Mouse (Mus musculus) cerebellum, adult 9-10 months (tissue): ENCODE measurements around the gene Tha1.

Experiments
- DNase-seq: peaks from one replicate; pipeline ENCODE4 v3.0.0; 2022

Tha1 gene

DNA sequence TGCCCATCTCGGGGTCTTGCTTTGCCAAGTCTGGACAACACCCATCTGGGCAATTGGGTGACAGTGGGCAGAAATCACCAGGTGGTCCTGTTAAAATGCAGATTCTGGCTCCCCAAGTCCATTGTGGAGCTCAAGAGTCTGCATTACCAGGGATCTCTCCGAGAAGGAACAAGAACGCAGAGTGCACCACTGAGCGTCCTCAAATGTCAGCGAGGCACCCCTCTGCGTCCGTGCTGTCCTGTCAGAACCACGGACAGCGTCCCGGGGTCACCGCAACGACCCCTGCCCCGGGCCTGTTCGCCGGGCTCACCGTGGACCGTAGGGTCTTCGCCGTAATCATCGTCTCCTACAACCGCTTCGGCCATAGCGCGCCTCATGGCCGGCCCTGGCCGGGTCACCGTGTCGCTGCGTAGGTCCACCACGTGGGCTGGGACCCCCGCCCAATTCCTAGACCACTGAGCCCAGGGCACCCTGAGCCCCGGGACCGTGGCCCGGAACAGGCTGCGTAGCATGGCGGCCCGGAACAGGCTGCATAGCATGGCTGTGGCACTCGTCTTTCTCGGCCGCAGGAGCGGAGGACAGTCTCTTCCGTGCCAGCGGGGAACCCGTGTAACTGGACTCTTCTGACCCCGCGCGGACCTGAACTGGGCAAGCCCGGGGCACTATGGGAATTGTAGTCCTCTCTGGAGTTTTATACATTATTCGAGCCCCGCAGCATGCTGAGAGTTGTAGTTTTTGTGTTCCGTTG, at the start of gene Tha1:
TSS of gene Tha1 (minus strand) at position 621 of the 748 bp plus-strand sequence.
- peak; percentile 87 for DNase-seq

- DNase-seq, result no peak
Observed at GRCm38 (mm10) chr11:117919211-117919610, 45.9 kb upstream of the Tha1 start.

DNA sequence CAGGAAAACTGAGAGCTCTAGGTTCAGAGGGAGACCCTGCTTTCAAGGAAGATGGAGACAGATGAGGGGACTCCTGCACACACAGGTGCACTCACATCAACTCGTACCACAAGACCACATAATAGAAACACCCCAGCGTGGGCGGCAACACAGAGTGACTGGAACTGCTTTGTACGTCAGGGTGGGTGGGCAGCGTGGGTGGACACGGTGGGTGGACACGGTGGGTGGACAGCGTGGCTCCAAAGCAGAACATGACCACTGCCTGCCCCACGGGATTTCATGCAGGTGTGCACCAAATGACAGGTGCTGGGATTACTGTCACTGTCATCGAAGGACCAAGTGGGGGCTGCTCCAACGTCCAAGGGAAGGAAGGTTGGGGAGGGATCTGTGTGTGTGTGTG, 45.3 kb upstream of the Tha1 start:
- DNase-seq, result no peak

DNA sequence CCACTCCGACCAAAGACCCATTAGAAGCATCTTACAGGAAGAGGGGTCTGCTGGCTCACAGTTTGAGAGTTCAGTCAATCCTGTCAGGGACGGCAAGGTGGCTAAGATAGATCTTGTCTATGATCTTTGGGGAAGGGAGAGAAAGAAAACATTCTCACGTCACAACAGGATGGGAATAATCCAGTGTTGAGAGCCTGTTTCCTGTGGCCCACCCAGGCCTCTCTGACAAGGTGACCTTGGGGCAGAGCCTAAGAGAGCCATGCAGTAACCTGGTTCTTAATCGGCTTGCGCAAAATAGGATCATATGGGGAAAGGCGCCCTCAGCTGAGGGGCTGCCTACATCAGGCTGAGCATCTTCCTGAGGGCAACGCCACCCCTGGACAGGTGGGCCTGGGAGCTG, 42.6 kb upstream of the Tha1 start:
- no peak for DNase-seq

- no peak for DNase-seq
Observed at GRCm38 (mm10) chr11:117915341-117915740, 42.1 kb upstream of the Tha1 start.

GRCm38 (mm10) chr11:117914531-117914930, 41.2 kb upstream of the Tha1 start:
- DNase-seq, result no peak

DNA sequence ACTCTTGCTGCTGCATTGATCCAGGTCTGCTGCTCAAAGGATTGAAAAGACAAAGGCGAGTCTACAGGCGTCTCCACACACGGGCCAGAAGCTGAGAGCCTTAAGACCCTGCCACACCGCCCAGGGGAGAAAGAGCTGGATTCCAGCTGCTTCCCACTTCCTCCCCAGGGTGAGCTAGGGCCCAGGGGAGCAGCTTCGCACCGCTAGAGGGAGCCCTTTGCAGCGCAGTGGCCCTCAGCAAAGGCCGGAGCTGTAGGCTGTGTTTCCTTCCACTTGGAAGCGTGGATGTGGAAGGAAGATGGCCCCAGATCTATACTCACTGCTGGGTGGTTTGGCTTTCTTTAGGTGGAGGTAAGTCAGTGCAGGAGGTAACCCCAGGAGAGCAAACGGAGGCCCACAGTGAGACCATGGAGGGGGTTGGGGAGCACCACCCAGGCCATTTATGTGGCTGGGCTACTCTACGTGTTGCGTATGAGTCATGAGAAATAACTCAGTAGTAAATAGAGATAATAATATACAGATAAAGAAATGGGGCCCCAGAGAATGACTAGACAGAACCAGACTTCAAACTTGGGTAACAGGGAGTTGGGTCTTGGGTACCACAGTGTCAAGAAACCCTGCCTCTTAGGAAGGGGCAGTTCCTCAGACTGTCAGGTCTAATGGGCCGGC, 39.5 kb upstream of the Tha1 start:
- DNase-seq, result peak; percentile 42

GRCm38 (mm10) chr11:117909337-117909736, 36.1 kb upstream of the Tha1 start:
- no peak for DNase-seq

GRCm38 (mm10) chr11:117904442-117904841, 31.2 kb upstream of the Tha1 start:
- DNase-seq, result no peak

GRCm38 (mm10) chr11:117902282-117902681, 29.0 kb upstream of the Tha1 start:
- no peak for DNase-seq

DNA sequence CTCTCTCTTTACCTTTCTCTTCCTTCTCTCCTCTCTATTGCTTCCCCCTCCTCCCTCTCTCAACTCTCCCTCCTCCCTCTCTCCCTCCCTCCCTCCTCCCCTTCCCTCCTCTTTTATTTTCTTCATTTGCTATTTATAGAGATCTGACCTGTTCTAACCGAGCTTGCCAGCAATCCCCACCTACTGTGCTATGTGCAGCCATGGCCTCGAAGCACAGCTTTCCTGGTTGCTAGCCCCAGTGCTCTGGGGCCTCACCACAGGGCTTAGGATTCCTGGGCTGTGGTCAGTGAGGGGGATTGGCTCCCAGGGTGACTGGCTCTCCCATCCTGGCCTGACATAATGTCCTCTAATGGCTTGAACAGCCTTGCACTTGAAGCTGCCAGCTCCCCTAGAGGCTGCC, 23.3 kb upstream of the Tha1 start:
- DNase-seq, result no peak

GRCm38 (mm10) chr11:117894676-117895075, 21.4 kb upstream of the Tha1 start:
- no peak for DNase-seq

- no peak for DNase-seq
Observed at GRCm38 (mm10) chr11:117892199-117892598, 18.9 kb upstream of the Tha1 start.

DNA sequence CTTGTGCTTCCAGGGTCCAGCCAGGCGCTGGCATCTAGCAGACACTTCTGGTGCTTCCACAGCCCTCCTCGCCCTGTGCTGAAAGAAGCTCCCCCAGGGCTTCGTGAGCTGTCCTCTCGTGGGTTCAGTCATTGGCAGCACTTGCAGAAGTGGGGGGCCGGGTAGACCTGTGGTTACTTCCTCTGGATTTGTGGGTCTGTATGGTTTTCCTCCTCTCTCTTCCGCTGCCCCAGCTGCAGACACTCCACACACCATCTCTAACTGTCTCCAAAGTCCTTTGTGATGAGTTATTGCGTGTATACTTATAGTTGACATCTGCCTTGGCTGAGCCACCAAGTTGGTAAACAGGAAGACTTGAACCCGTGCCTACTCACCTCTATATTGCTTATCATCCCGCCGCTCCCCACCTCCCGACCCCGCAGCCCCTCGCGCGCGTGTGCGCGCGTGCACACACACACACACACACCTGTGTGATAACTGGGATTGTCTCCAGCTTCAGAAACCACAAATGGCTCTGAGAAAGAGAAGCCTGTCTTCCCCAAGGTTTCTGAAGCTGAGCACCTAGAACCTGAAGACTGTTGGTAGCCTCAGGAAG, 18.4 kb upstream of the Tha1 start:
- no peak for DNase-seq

DNA sequence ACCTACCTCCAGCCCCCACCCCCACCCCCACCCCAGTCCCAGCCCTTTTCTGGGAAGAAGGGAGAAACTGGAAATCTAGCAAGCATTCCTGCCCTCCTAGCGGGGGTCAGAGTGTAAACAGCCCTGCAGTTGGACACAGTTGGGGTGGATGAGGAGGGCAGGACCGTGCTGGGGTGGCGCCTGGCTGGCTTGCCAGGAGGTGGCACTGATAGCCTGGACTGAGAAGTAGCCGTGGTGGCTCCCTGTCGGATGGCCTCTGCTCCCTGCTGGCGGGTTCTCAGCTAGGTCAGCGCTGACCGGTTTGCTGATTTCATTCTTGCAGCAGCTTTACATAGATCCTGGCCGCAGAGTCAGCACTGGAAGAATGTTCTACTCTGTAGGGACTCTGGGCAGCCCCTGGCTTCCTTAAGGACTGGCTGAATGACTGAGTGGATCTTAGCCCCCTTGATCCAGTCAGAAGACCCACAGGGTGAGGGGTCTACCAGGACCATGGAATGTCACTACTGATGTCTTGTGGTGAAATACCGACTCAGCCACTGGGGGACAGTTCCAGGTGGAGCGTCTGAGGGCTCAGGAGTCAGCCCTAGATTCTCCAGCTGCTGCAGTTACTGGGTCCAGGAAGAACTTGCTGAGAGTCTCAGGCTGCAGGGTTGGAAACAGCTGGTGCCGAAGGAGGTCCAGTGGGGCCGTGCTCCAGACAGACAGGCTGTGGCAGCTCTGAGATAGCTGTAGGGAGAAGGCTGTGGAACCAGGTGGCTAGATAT, 17.4 kb upstream of the Tha1 start:
- no peak for DNase-seq

GRCm38 (mm10) chr11:117889887-117890340, 16.6 kb upstream of the Tha1 start:
- no peak for DNase-seq

- no peak for DNase-seq
Observed at GRCm38 (mm10) chr11:117888853-117889822, 15.9 kb upstream of the Tha1 start.

DNA sequence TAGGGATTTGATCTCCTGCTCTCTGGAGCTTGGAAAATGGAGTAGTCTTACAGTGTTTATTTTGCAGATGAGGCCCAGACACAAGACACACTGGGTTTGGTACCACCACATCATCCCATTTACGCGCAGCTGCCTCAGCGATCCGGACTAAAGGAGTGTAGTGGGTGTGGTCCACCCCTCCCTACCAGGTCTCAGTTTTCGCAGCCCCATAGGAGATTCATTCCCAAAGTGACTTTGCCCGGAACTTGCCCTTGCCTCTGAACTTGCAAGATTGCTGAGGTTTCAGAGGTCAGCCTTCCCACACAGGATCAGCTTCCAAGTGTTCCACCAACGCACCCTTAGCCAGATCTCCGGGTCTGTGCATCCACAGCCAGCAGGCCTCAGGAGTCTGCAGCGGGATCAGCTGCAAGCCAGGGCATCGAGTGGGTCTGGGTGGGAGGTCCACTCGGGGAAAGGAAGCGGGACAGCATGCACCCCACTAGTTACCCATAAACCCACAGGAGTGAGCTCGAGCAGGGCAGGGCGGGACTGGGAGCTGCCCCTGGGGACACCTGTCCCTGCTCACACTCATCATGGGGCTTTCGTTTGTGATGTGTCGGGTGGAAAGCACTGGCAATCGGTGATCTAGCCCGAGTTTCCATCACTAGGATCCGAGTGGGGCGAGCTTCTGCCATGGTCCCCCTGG, 15.0 kb upstream of the Tha1 start:
- DNase-seq, result no peak

- no peak for DNase-seq
Observed at GRCm38 (mm10) chr11:117886000-117886399, 12.7 kb upstream of the Tha1 start.

GRCm38 (mm10) chr11:117882208-117882607, 8.9 kb upstream of the Tha1 start:
- DNase-seq, result peak; percentile 16

DNA sequence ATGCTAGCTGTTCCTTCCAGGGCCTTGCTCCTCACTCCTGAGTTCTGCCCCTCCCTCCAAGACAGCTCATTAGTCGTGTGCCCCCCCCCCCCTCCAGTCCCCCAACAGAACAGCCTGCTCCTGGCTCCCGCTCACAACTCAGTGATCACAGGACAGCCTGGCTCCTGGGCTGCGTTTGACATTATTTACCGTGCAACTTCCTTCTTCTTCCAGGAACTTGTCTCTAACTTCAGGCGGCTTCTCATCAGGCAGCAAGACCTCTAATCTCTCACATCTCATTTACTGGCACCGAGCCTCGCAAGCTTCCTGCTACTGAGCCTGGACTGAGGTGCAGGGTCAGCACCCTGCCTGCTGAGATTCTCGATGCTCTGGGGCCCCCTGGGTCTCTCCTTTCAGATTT, 8.5 kb upstream of the Tha1 start:
- peak; percentile 20 for DNase-seq
